Mouse (Mus musculus) midbrain, embryonic 13.5 days (tissue): Measurements from ENCODE around the gene Tfap2a. TPM values are rescaled to one million over a fixed set of nuclear protein-coding genes. Genes with fewer than 3 reads are reported as not detected.

Experiments
- ATAC-seq: fragments of 200-750 bp; cut with Nextera tagmentation; 2 replicates; pipeline ENCODE4 v1.8.0; 2017; ENCODE audit warnings: mild to moderate bottlenecking, moderate TSS enrichment, moderate library complexity
- H3K27ac ChIP-seq: fragments of 300-500 bp; sonication (generic); 2 replicates; pipeline ENCODE4 v1.5.1; 2015; ENCODE audit warnings: inconsistent platforms, mild to moderate bottlenecking, moderate library complexity
- H3K27me3 ChIP-seq: fragments of 300-500 bp; sonication (generic); 2 replicates; pipeline ENCODE4 v1.6.1; 2015; ENCODE audit warnings: mild to moderate bottlenecking, inconsistent platforms
- H3K36me3 ChIP-seq: fragments of 300-500 bp; sonication (generic); 2 replicates; pipeline ENCODE4 v1.6.1; 2015; ENCODE audit warnings: mild to moderate bottlenecking, inconsistent platforms
- H3K4me1 ChIP-seq: fragments of 300-500 bp; sonication (generic); replicated peaks from 2 replicates; pipeline ENCODE4 v1.6.1; 2015; ENCODE audit warnings: inconsistent platforms
- H3K4me2 ChIP-seq: fragments of 300-500 bp; sonication (generic); replicated peaks from 2 replicates; pipeline ENCODE4 v1.6.1; 2015; ENCODE audit warnings: moderate library complexity, mild to moderate bottlenecking, inconsistent platforms
- H3K4me3 ChIP-seq: fragments of 300-500 bp; sonication (generic); replicated peaks from 2 replicates; pipeline ENCODE4 v1.5.1; 2015; ENCODE audit warnings: mild to moderate bottlenecking, inconsistent platforms
- H3K9ac ChIP-seq: fragments of 300-500 bp; sonication (generic); replicated peaks from 2 replicates; pipeline ENCODE4 v1.6.1; 2015; ENCODE audit warnings: mild to moderate bottlenecking, inconsistent platforms
- H3K9me3 ChIP-seq: fragments of 300-500 bp; sonication (generic); 2 replicates; pipeline ENCODE4 v1.6.1; 2016; ENCODE audit warnings: mild to moderate bottlenecking, inconsistent platforms
- whole genome bisulfite sequencing: fragments of 180-500 bp; shearing (Covaris S2); methylation state at CpG from one replicate; pipeline ENCODE4 v1.1.7; 2015; 5-methylcytosine and 5-hydroxymethylcytosine counted together
- polyA plus RNA-seq: library from polyadenylated mRNA; unstranded; fragments of >200 nt; fragmentation: Nextera tagmentation; extraction: Ambion mirVana; gene quantifications from 2 replicates; pipeline ENCODE4 v1.2.1, GENCODE M21; 2015

Tfap2a gene
- polyA plus RNA-seq, 1 experiment from 2014 or later: 8.9 TPM

GRCm38 (mm10) chr13:40732085-40732484 is 6.1 kb downstream of the Tfap2a start:
- H3K36me3 ChIP-seq: no peaks in the 10 kb centered on the region
- no peaks in the 10 kb centered on the region for H3K9me3 ChIP-seq
- peak overlapping the region; percentile 58 for H3K4me2 ChIP-seq
- peaks cover 83% of the 10 kb centered on the region for H3K27me3 ChIP-seq
- ATAC-seq: no peak
- H3K4me3 ChIP-seq: peak overlapping the region; percentile 46
- peak overlapping the region; percentile 71; the same call in 1 of the 2 replicates for H3K9ac ChIP-seq
- WGBS: under 1% methylated on average over 11 of the region's 11 CpGs
- H3K4me1 ChIP-seq: peaks cover 29% of the 10 kb centered on the region
- H3K27ac ChIP-seq: peak overlapping the region; percentile 90

GRCm38 (mm10) chr13:40731179-40731841 is 6.9 kb downstream of the Tfap2a start:
- Histone ChIP-seq H3K4me2 (peak overlapping the region; percentile 58), H3K9ac (peak overlapping the region; percentile 71), H3K27ac (peak overlapping the region; percentile 90), H3K36me3 (no peaks in the 10 kb centered on the region), H3K4me1 (peaks cover 29% of the 10 kb centered on the region), H3K27me3 (peaks cover 82% of the 10 kb centered on the region), H3K9me3 (no peaks in the 10 kb centered on the region), H3K4me3 (peak overlapping the region; percentile 46)
- under 1% methylated on average over 60 of the region's 74 CpGs for WGBS
- ATAC-seq: peak; percentile 57

GRCm38 (mm10) chr13:40730651-40731178 is 7.5 kb downstream of the Tfap2a start:
- Histone ChIP-seq H3K27me3 (peaks cover 82% of the 10 kb centered on the region), H3K36me3 (no peaks in the 10 kb centered on the region), H3K9ac (peak overlapping the region; percentile 71), H3K27ac (peak overlapping the region; percentile 90), H3K4me3 (peak overlapping the region; percentile 46), H3K4me1 (peaks cover 29% of the 10 kb centered on the region), H3K4me2 (peak overlapping the region; percentile 58), H3K9me3 (no peaks in the 10 kb centered on the region)
- WGBS: under 1% methylated on average over 34 of the region's 41 CpGs
- peak; percentile 76 for ATAC-seq

GRCm38 (mm10) chr13:40729592-40730431 is 8.4 kb downstream of the Tfap2a start:
- Histone ChIP-seq H3K4me2 (peak overlapping the region; percentile 58), H3K27ac (peak overlapping the region; percentile 90), H3K9ac (peak overlapping the region; percentile 71), H3K27me3 (peaks cover 82% of the 10 kb centered on the region), H3K4me1 (peaks cover 29% of the 10 kb centered on the region), H3K9me3 (no peaks in the 10 kb centered on the region), H3K36me3 (no peaks in the 10 kb centered on the region), H3K4me3 (peak overlapping the region; percentile 46)
- WGBS: under 1% methylated on average over 52 of the region's 52 CpGs
- ATAC-seq: no peak

DNA sequence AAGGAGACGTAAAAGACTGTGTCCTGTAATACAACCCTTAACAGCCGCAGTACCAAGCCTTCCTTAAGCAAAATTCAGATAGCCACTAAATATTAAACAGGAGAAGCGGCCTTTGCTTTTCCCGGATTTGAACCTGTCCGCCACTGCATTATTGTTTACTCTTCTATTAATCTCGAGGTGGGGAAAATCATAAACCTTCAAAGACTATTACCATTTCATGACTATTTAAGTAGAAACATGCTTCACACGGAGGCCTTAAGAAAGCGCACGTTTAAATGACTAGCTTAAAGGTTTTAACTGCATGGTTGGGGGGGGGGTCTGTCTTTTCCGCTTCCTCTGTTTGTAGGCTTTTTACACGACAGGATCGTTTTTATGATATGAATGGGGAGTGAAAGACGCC is 9.1 kb downstream of the Tfap2a start:
- H3K36me3 ChIP-seq: no peaks in the 10 kb centered on the region
- peak overlapping the region; percentile 90 for H3K27ac ChIP-seq
- peak overlapping the region; percentile 46 for H3K4me3 ChIP-seq
- peak overlapping the region; percentile 71 for H3K9ac ChIP-seq
- no peak for ATAC-seq
- 1% methylated on average over 13 of the region's 13 CpGs for WGBS
- H3K9me3 ChIP-seq: no peaks in the 10 kb centered on the region
- peaks cover 82% of the 10 kb centered on the region for H3K27me3 ChIP-seq
- H3K4me1 ChIP-seq: peaks cover 23% of the 10 kb centered on the region
- peak overlapping the region; percentile 58 for H3K4me2 ChIP-seq

DNA sequence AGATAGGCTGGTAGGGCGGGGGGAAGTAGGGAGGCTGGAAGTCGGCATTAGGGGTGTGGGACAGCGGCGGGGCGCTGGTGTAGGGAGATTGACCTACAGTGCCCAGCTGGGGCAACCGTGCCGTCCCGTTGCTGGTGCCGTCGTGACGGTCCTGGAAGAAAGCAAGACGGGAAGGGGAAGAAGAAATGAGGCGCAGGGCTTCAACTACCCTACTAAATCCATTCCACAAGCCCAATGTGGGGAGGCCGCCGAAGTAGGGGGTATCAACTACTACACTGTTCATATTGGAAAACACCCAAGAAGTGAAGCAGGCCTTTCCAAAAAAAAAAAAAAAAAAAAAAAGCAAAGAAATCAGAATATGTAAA is 9.6 kb downstream of the Tfap2a start:
- under 1% methylated on average over 15 of the region's 15 CpGs for WGBS
- Histone ChIP-seq H3K27ac (peak overlapping the region; percentile 90), H3K9ac (peak overlapping the region; percentile 71), H3K4me1 (peaks cover 20% of the 10 kb centered on the region), H3K27me3 (peaks cover 82% of the 10 kb centered on the region), H3K9me3 (no peaks in the 10 kb centered on the region), H3K4me2 (peak overlapping the region; percentile 33), H3K36me3 (no peaks in the 10 kb centered on the region), H3K4me3 (peak overlapping the region; percentile 46)
- no peak for ATAC-seq

DNA sequence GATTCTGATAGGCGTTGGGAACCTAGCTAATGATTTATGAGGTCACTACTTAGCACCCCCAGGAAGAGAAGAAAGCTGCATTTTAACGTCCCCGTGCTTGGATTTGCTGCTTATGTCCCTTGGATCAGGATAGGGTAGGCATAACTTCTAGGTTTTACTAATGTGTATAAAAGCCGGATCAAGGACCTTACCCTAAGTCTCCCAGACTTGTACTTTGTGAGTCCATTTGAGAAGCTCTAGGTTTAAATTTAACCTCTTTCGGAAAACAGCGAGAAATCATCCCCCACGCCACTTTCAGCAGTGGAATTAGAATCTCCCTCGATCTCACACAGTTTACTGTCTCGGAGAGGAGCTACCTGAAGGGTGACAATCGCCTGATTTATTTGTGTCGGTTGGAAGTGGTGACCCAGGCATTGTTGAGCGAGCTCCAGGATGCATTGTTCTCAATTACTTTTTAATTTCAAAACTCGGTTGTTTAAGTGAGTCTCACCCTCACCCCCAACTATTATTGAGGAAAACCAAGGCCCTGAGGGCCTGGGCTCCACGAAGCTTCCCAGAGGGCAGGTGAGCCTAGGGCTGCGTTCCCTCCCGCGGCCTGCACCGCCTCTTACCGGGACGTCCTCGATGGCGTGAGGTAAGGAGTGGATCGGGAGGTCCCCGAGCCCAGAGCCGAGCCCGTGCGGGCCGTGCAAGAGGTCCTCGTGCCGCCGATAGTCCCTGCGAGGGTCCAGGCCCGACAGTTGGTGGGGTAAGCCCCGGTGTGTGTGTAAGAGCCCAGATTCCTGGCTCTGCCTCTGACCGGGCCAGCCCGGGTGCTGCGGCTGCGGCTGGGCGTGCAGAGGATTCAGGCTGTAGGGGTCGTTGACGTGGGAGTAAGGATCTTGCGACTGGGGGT is 10.2 kb downstream of the Tfap2a start:
- H3K36me3 ChIP-seq: no peaks in the 10 kb centered on the region
- WGBS: 1% methylated on average over 42 of the region's 42 CpGs
- peaks cover 82% of the 10 kb centered on the region for H3K27me3 ChIP-seq
- H3K4me2 ChIP-seq: peak overlapping the region; percentile 33
- H3K9ac ChIP-seq: peak overlapping the region; percentile 71
- H3K9me3 ChIP-seq: no peaks in the 10 kb centered on the region
- H3K4me1 ChIP-seq: peaks cover 20% of the 10 kb centered on the region; the same call in 1 of the 2 replicates
- no peak for ATAC-seq
- peak overlapping the region; percentile 90 for H3K27ac ChIP-seq
- peak overlapping the region; percentile 46 for H3K4me3 ChIP-seq

GRCm38 (mm10) chr13:40725924-40726323 is 12.3 kb downstream of the Tfap2a start:
- no peaks in the 10 kb centered on the region for H3K9me3 ChIP-seq
- 7% methylated on average over 7 of the region's 7 CpGs for WGBS
- peaks cover 17% of the 10 kb centered on the region for H3K4me1 ChIP-seq
- H3K4me2 ChIP-seq: peak overlapping the region; percentile 38
- peaks cover 78% of the 10 kb centered on the region for H3K27me3 ChIP-seq
- peak overlapping the region; percentile 23; the same call in 1 of the 2 replicates for H3K9ac ChIP-seq
- H3K27ac ChIP-seq: no peak overlapping the region
- peak overlapping the region; percentile 28 for H3K4me3 ChIP-seq
- H3K36me3 ChIP-seq: no peaks in the 10 kb centered on the region
- no peak for ATAC-seq

- Histone ChIP-seq H3K36me3 (no peaks in the 10 kb centered on the region), H3K9me3 (no peaks in the 10 kb centered on the region), H3K27me3 (peaks cover 91% of the 10 kb centered on the region), H3K27ac (peak overlapping the region; percentile 85), H3K4me1 (peaks cover 11% of the 10 kb centered on the region), H3K4me3 (peak overlapping the region; percentile 56), H3K4me2 (peak overlapping the region; percentile 72), H3K9ac (peak overlapping the region; percentile 57)
- no peak for ATAC-seq
- WGBS: 3% methylated on average over 5 of the region's 5 CpGs
These were observed 14.6 kb downstream of the Tfap2a start for GRCm38 (mm10) chr13:40723598-40723920.

DNA sequence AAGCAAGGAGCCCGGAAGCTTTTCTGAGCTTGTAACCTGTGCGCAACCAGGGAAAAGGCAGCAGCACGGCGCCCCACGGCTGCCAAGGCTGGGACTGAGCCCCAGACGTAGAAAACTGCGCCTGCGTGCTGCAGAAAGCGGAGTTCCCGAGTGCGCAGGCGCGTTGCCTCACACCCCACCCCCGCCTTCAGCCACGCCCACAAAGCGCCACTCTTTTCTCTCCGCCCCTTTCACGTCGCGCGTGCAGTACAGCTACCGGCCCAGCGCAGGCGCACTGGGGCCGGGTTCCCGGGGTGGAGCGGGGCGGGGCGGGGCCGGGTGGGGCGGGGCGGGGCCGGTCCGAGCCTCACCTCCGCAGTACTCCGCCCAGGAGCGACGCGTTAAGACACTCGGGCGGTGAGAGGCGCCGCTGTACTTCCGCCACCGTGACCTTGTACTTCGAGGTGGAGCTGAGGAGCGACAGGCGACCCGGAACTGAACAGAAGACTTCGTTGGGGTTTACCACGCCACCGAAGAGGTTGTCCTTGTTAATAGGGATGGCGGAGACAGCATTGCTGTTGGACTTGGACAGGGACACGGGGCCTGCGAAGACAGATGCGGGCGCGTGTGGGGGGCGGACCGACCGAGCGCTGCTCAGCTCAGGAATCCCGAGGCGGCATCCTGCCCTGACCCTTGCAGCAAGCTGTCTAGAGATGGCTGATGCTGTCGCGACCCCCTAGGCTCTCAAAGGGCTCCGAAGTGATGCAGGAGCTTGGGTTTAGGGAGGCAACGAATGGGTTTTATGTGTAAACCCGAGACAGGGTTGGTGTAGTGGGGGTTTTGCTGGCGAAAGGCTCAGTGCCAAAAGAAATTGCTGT is 15.2 kb downstream of the Tfap2a start:
- under 1% methylated on average over 68 of the region's 70 CpGs for WGBS
- peak overlapping the region; percentile 85 for H3K27ac ChIP-seq

DNA sequence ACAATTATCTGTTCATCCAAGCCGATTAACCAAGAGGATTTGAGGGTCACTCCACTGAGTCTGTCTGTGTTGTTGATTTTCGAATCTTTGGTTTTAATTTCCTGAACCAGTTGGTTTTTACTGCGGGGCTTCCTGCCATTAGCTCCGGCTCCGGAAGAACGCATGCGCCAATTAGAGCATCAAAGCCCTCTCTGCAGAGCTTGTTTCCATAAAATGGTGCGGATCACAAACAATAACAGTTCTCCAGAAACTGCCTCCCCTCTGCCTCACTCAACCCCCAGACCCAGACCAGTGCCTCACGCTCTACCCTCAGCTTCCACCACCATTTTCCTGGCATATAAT is 18.5 kb downstream of the Tfap2a start:
- H3K9me3 ChIP-seq: no peaks in the 10 kb centered on the region
- 22% methylated on average over 9 of the region's 9 CpGs for whole genome bisulfite sequencing
- no peak overlapping the region for H3K4me2 ChIP-seq

More for the DNA sequence above, 15.2 kb downstream of the Tfap2a start:
- Histone ChIP-seq H3K27me3 (peaks cover 91% of the 10 kb centered on the region), H3K4me1 (peaks cover 11% of the 10 kb centered on the region), H3K4me2 (peak overlapping the region; percentile 72), H3K4me3 (peak overlapping the region; percentile 56), H3K9me3 (no peaks in the 10 kb centered on the region), H3K36me3 (no peaks in the 10 kb centered on the region), H3K9ac (peak overlapping the region; percentile 57)
- ATAC-seq: peak; percentile 96

More for the DNA sequence above, 18.5 kb downstream of the Tfap2a start:
- Histone ChIP-seq H3K9ac (no peak overlapping the region), H3K36me3 (no peaks in the 10 kb centered on the region), H3K4me3 (no peak overlapping the region), H3K27me3 (peaks cover 93% of the 10 kb centered on the region), H3K4me1 (peaks cover 17% of the 10 kb centered on the region), H3K27ac (no peak overlapping the region)
- no peak for ATAC-seq
